Mouse (Mus musculus) spleen, postnatal 36 days (tissue): ENCODE data around the gene Ifna16.

Source experiments
- DNase-seq, 2 experiments: peaks; one replicate each; pipeline ENCODE4 v3.0.0; 2022; ENCODE audit warnings: low spot score in 2 of 2, mixed read lengths in 1 of 2

Ifna16 gene

DNA sequence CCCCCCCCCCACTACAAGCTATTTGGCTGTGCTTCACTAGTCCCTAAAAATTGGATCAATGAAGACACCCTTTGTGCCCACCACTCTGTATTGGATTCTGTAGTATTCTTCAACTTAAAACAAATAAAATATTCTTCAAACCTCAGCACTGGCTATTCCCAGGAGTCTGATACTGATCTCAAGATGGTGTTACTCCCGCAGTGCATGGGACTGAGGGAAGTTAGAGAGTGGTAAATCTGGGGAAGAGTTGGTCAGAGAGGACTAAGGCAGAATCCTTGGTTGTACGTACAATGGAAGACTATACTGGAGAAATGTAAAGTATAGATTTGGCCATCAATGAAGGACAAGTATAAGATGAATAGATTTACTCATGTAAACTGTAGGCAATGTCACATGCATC is 34.2 kb downstream of the Ifna16 start:
- no peak for DNase-seq

DNA sequence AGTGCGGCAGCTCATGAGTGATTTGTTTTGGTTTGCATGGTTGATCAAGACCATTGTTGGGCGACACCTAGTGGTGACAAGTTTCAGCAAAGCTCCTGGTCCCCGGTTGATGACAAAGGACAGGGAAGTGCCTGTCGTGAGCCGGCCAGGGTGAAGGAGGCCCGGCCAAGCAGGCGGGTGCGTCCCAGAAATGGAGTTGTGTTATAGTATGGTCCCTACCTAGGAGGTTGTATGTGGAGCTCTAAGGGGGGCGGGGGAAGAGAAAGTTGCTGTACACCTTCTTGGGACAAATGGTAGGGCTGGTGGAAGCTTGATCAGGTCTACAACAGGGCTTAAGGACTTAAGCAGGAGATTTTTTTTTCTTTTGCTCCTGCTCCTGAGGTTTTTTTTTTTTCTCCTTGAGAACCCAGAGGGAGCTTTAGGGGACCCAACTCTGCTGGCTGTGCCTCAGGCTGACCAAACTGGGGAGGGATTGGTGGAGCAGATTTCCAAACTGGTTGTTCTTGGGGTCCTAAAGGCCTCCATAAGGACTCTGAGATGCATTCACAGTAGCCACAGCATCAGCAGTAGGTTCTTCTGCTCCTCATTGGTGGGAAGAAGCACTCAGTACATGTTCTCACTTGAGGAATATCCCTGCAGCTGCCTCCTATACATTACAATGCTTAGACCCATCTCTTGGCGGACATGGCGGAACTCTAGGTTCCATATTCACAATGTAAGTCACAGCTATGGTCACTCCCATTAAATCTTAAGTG is 35.5 kb downstream of the Ifna16 start:
- DNase-seq, result peak; percentile 77 to 87

DNA sequence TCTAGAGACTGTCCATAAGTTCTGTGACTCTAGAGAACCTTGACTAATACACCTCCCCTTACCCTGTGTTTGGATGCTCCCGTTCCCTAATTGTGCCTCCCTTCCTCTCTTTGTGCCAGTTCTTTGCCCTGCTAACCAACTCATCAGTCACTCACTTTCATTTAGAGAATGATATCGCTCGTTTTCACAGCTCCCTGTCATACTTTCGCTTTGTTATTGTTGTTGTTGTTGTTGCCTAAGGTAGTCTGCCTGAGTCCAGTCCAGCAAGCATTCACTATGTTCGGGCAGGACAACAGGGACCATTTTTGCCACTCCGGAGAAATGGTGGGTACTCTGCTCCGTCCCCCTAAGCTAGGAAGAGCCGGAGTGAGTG is 36.0 kb downstream of the Ifna16 start:
- DNase-seq, result no peak

DNA sequence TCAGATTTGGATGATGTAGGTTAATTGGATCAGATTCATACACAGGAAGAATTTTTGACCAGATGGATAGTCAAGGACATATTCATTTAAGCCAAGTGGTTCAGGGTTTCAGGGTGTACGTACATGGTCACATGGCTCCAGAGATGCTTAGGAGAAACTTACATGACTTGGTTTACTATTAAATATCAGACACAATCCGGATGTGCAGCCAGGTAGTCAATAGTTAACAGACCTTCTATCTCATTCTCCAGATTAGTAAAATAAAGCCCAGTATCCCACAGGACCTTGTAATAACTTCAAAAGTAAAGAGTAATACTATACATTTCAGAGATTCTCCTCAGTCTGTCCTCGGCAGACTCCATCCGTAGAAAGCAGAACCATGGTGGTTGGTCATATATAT is 42.4 kb downstream of the Ifna16 start, which contains the start of gene C87499:
Gene C87499, minus strand, starts transcription at position 101 of the 400 bp plus-strand sequence.
- no peak for DNase-seq
